Mouse (Mus musculus): ENCODE results near the gene Ppp2r5e.

GRCm38 (mm10) chr12:75572271-75572670 lies 23.8 kb downstream of the Ppp2r5e start:
- TF ChIP-seq CTCF (IDR thresholded peaks at IDR 0.05; ENCODE audit: borderline replicate concordance, control insufficient read depth, extremely low read depth, insufficient read depth, low read length, poor library complexity) (no peak), POLR2A (IDR thresholded peaks at IDR 0.05; ENCODE audit: control insufficient read depth, extremely low read depth, insufficient read depth, low read length, poor library complexity) (no peak)

All from thymus, adult 2 months (tissue).